Mouse (Mus musculus): ENCODE measurements around the gene Zkscan6. TPM values are rescaled to one million over a fixed set of nuclear protein-coding genes. Genes with fewer than 3 reads are reported as not detected.

Gene Zkscan6
- polyA plus RNA-seq, 1 experiment from 2014 or later: 16.4 TPM

DNA sequence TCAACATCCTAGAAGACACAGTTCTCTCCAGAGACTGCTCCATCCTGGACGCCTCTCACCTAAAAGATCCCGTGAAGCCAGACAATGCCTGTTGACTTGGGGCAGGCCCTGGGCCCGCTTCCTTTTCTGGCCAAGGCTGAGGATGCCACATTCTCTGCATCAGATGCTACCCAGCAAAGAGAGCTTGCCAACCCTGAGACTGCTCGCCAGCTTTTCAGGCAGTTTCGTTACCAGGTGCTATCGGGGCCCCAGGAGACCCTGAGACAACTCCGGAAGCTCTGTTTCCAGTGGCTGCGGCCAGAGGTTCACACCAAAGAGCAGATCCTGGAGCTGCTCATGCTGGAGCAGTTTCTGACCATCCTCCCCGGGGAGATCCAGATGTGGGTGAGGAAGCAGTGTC is 7.4 kb downstream of the Zkscan6 start:
- H3K27me3 ChIP-seq (replicated peaks): no peaks in the 10 kb centered on the region
- peaks cover 27% of the 10 kb centered on the region for H3K36me3 ChIP-seq
- peaks cover 11% of the 10 kb centered on the region for H3K4me1 ChIP-seq
- H3K27ac ChIP-seq (replicated peaks): no peak overlapping the region
- no peaks in the 10 kb centered on the region for H3K9me3 ChIP-seq (replicated peaks)
- H3K4me2 ChIP-seq: no peak overlapping the region
- no peak overlapping the region for H3K4me3 ChIP-seq (replicated peaks)
- ATAC-seq (ENCODE audit: low FRiP score): no peak
- WGBS: 80% methylated on average over 9 of the region's 9 CpGs
- no peak overlapping the region for H3K9ac ChIP-seq (replicated peaks)

DNA sequence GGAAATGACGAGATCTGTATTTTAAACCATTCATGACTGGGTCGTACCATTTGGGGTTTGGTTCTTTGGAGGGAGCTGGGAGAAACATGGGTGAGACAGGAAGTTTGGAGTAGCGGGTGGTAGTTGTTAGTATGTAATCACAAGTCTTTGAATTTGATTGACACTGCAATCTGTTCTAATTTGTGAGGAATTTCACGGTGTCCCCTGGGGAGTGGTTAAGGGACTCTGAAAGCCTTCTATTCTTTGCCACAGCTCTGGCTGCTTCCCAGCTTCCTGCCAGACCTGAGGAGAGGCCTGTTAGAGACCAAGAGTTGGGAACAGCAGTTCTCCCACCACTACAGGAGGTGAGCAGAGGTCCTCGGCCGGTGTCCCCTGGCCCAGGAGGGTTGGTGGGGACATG is 9.3 kb downstream of the Zkscan6 start:
- Histone ChIP-seq H3K4me3 (replicated peaks) (no peak overlapping the region), H3K4me1 (peaks cover 11% of the 10 kb centered on the region), H3K4me2 (no peak overlapping the region), H3K9me3 (replicated peaks) (no peaks in the 10 kb centered on the region), H3K36me3 (peaks cover 27% of the 10 kb centered on the region), H3K27me3 (replicated peaks) (no peaks in the 10 kb centered on the region), H3K9ac (replicated peaks) (no peak overlapping the region), H3K27ac (replicated peaks) (no peak overlapping the region)
- ATAC-seq (ENCODE audit: low FRiP score): no peak
- WGBS: 58% methylated on average over 6 of the region's 6 CpGs

DNA sequence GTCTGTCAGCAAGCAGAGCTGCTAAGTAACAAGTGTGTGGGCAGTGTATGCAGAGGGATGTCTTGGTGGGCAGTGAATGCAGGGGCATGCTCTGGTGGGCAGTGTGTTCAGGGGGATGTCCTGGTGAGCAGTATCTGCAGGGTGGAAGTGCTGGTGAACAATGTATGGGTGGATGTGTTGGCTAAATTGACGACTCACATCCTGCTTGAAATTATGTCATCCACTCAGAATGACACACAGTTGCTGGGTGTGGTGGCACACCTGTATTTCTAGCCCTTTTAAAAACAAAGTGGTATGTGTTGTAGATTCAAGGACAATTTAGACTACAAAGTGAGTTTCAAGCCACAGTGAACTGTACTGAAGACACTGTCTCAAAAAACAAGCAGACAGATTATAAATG is 11.2 kb downstream of the Zkscan6 start:
- Histone ChIP-seq H3K4me2 (no peak overlapping the region), H3K9ac (replicated peaks) (no peak overlapping the region), H3K27me3 (replicated peaks) (no peaks in the 10 kb centered on the region), H3K36me3 (peaks cover 42% of the 10 kb centered on the region), H3K4me1 (peaks cover 3% of the 10 kb centered on the region; the same call in 1 of the 2 replicates), H3K4me3 (replicated peaks) (no peak overlapping the region), H3K9me3 (replicated peaks) (no peaks in the 10 kb centered on the region), H3K27ac (replicated peaks) (no peak overlapping the region)
- no peak for ATAC-seq (ENCODE audit: low FRiP score)
- 77% methylated on average over 1 of the region's 1 CpGs for WGBS

DNA sequence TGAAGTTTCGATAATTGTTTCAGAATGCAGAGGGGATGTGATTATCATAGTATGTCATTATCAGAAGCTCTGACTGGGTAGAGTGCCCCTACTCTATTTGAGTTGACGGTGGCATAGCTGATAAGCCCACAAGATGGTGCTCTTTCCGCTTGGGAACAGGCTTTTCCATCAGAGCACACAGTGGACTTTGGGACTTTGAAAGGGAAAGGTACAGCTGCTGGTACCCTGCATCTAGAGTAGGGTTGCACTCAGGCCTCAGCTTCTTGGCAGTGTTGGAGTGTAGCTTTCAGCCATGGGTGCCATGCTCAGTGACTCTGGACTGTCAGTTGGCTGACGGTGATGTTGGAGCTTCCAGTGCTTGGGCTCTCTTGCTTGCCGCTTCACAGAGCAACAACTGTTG is 13.3 kb downstream of the Zkscan6 start:
- no peaks in the 10 kb centered on the region for H3K9me3 ChIP-seq (replicated peaks)
- no peak overlapping the region for H3K9ac ChIP-seq (replicated peaks)
- no peak overlapping the region for H3K4me3 ChIP-seq (replicated peaks)
- no peak overlapping the region for H3K4me2 ChIP-seq
- H3K27me3 ChIP-seq (replicated peaks): no peaks in the 10 kb centered on the region
- peaks cover 41% of the 10 kb centered on the region for H3K36me3 ChIP-seq
- WGBS: 73% methylated on average over 5 of the region's 5 CpGs
- H3K27ac ChIP-seq (replicated peaks): no peak overlapping the region
- H3K4me1 ChIP-seq: peaks cover 3% of the 10 kb centered on the region; the same call in 1 of the 2 replicates
- ATAC-seq (ENCODE audit: low FRiP score): peak; percentile 74; the same call in 1 of the 2 replicates

DNA sequence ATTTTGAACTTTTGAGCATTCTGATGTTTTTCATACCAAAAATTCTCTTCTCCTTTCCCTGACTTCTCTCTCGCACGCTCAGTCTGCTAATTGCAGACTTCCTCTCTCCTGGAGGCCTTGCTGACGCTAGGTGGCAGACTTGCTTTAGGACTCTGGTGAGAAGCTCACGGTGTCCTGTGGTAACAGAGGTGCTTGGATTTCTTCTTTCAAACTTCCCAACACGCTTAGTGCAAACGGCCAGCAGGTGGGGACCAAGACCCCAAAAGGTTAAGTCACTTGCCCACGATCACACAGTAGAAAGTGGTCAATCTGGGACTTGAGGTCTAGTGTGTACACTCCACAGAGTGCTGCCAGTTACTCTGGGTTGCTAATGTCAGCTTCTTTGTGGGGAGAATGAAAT is 13.9 kb downstream of the Zkscan6 start:
- H3K9ac ChIP-seq (replicated peaks): no peak overlapping the region
- H3K27ac ChIP-seq (replicated peaks): no peak overlapping the region
- no peak overlapping the region for H3K4me2 ChIP-seq
- H3K9me3 ChIP-seq (replicated peaks): no peaks in the 10 kb centered on the region
- peaks cover 35% of the 10 kb centered on the region for H3K36me3 ChIP-seq
- H3K4me3 ChIP-seq (replicated peaks): no peak overlapping the region
- peak; percentile 89 for ATAC-seq (ENCODE audit: low FRiP score)
- H3K27me3 ChIP-seq (replicated peaks): no peaks in the 10 kb centered on the region
- WGBS: 11% methylated on average over 7 of the region's 7 CpGs
- H3K4me1 ChIP-seq: peaks cover 3% of the 10 kb centered on the region; the same call in 1 of the 2 replicates

DNA sequence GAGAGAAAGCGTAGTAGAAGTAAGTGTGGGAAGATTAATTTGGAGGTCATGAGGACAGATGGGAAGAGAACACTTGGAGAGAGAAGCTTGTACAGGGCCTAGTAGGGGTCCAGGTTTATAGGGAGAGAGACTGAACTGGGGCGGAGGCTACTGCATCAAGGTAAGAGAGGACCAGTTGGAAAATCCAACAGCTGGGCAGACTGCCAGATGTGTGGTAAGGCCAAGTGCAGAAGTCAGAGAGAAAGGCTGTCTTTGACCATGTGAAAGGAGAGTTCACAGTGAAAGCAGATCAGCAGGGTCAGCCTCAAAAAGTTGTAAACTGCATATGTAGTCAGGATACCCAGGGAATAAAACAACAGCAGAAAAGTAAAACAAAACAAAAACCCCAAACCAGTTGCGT is 17.6 kb downstream of the Zkscan6 start:
- ATAC-seq (ENCODE audit: low FRiP score): no peak
- Histone ChIP-seq H3K4me1 (peaks cover 3% of the 10 kb centered on the region; the same call in 1 of the 2 replicates), H3K27ac (replicated peaks) (no peak overlapping the region), H3K27me3 (replicated peaks) (no peaks in the 10 kb centered on the region), H3K36me3 (peaks cover 43% of the 10 kb centered on the region), H3K9me3 (replicated peaks) (no peaks in the 10 kb centered on the region), H3K4me2 (no peak overlapping the region), H3K9ac (replicated peaks) (no peak overlapping the region), H3K4me3 (replicated peaks) (no peak overlapping the region)
- 86% methylated on average over 3 of the region's 3 CpGs for whole genome bisulfite sequencing

DNA sequence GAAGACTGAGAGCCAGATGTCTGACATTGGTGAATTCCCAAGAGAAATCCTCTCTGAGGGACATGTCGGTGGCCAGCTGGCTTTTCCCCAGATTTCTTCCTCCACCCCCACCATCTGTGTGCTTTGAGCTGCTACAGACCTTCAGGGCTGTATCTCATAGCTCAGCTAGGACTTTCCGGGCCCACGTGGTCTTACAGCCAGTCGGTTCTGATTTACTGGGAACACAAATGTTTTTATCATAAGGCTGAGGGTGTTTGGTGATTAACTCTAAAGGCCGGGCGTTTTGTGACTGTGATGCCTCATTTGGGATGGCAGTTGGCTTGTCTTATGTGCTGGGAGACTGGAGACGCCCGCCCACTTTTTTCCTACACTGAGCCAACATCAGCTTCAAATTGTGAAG is 32.0 kb downstream of the Zkscan6 start:
- no peak overlapping the region for H3K27ac ChIP-seq (replicated peaks)
- no peaks in the 10 kb centered on the region for H3K9me3 ChIP-seq (replicated peaks)
- H3K4me2 ChIP-seq: no peak overlapping the region
- H3K27me3 ChIP-seq (replicated peaks): no peaks in the 10 kb centered on the region
- H3K4me1 ChIP-seq: no peaks in the 10 kb centered on the region; the same call in 1 of the 2 replicates
- no peak overlapping the region for H3K4me3 ChIP-seq (replicated peaks)
- ATAC-seq (ENCODE audit: low FRiP score): no peak
- no peaks in the 10 kb centered on the region for H3K36me3 ChIP-seq
- no peak overlapping the region for H3K9ac ChIP-seq (replicated peaks)
- WGBS: 56% methylated on average over 8 of the region's 8 CpGs

DNA sequence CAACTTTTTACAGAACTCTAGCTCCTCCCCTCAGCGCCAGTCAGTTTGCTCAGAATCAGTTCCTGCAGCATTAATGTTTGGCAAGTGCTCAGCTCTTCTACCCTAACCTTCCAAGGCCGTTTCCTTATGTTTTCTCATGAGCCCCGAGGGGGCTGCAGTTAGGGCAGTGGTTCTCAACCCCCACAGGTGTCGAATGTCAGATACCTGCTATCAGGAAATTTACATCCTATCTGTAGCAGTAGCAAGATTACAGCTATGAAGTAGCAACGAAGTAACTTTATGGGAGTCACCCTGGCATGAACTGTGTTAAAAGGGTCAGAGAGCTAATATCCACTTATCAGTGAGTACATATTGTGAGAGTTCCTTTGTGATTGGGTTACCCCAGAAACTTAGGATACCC is 39.5 kb downstream of the Zkscan6 start:
- Histone ChIP-seq H3K9me3 (replicated peaks) (no peaks in the 10 kb centered on the region), H3K27me3 (replicated peaks) (no peaks in the 10 kb centered on the region), H3K9ac (replicated peaks) (no peak overlapping the region), H3K36me3 (no peaks in the 10 kb centered on the region), H3K4me3 (replicated peaks) (no peak overlapping the region), H3K4me2 (no peak overlapping the region), H3K27ac (replicated peaks) (no peak overlapping the region), H3K4me1 (no peaks in the 10 kb centered on the region)
- 83% methylated on average over 5 of the region's 5 CpGs for WGBS
- no peak for ATAC-seq (ENCODE audit: low FRiP score)

DNA sequence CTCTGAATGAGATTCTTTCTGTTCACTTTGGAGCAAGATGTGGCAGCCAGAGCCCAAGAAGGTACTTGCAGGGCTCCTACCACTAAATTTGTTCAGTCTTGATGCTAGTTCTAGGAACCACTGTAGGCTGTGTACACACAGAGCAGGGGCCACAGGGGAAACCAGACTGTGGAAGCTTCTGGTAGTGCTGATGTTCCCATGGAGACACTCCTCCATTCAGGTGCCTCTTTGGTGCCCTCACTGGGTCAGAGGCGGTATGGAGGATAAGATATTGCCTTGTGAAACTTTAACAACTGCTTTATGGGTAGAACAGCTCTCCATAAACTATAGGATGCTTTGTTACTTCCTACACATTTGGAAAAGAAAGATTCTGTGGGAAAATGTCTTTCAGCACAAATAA is 45.1 kb downstream of the Zkscan6 start:
- Histone ChIP-seq H3K27ac (replicated peaks) (no peak overlapping the region), H3K9ac (replicated peaks) (no peak overlapping the region), H3K27me3 (replicated peaks) (no peaks in the 10 kb centered on the region), H3K9me3 (replicated peaks) (no peaks in the 10 kb centered on the region), H3K4me1 (peaks cover 6% of the 10 kb centered on the region; the same call in 1 of the 2 replicates), H3K4me3 (replicated peaks) (no peak overlapping the region), H3K4me2 (no peak overlapping the region), H3K36me3 (no peaks in the 10 kb centered on the region)
- WGBS: 11% methylated on average over 1 of the region's 1 CpGs
- ATAC-seq (ENCODE audit: low FRiP score): no peak

DNA sequence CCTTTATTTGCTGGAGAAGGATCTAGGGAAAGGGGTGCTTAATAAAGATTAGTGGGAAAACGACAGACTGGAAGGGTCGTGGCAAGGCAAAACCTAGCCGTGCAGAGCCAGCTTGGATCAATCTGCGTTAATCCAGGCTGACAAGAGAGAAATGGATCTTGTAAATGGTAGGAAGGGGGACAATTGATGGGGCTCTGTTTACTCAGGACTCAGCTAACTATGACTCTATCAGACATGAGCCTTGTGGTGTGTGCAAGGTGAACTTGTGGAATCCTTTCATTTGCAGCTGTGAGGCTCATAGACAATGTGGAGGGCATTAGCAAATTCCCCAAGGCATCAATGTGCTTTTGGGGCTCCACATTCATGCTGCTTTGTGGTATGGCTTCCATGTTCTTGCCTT is 54.5 kb downstream of the Zkscan6 start:
- ATAC-seq (ENCODE audit: low FRiP score): no peak
- Histone ChIP-seq H3K4me3 (replicated peaks) (no peak overlapping the region), H3K27me3 (replicated peaks) (no peaks in the 10 kb centered on the region), H3K4me1 (no peaks in the 10 kb centered on the region), H3K27ac (replicated peaks) (no peak overlapping the region), H3K9me3 (replicated peaks) (no peaks in the 10 kb centered on the region), H3K9ac (replicated peaks) (no peak overlapping the region), H3K36me3 (no peaks in the 10 kb centered on the region), H3K4me2 (no peak overlapping the region)
- WGBS: 44% methylated on average over 4 of the region's 4 CpGs

DNA sequence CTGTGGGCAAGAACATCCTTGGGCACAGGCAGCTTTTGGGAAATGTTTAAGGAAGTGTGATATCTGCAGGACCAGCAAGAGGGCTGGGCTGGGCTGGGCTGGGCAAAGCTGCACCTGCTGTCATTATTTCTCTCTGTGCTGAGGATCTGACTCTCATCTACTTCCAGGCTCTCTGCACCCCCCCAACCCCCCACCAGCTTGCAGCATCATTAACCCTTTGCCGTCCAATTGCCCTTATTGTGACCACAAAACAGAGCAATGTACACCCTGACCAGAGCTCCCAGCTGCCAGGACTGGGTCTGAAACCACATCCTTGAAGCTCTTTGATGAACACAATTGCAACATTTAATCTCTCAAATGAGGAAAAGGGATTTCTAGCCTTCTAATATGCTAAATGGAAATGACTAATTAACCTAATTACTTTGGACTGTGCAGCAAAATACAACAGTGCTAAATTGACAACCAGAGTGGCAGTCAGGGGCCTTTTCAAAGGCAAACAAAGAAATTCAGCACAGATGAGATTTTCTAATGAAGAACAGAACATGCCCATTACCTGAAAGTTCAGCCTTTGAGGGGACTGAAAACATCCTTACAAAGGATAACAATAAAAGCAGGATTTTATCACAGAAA is 70.3 kb downstream of the Zkscan6 start:
- Histone ChIP-seq H3K4me2 (no peak overlapping the region), H3K4me1 (0 out of 2 replicates have a peak, but pooled peaks cover 11% of the 10 kb centered on the region), H3K36me3 (no peaks in the 10 kb centered on the region), H3K27ac (replicated peaks) (peak overlapping the region; percentile 68), H3K9ac (replicated peaks) (no peak overlapping the region), H3K9me3 (replicated peaks) (no peaks in the 10 kb centered on the region), H3K4me3 (replicated peaks) (no peak overlapping the region), H3K27me3 (replicated peaks) (no peaks in the 10 kb centered on the region)
- ATAC-seq (ENCODE audit: low FRiP score): 0 out of 2 replicates have a peak, but pooled peaks have one; percentile 17
- WGBS: 43% methylated on average over 1 of the region's 1 CpGs

Measured in neural tube, embryonic 15.5 days (tissue).